Mouse (Mus musculus) MEL (cell line): ENCODE data around the gene Kantr.

ENCODE experiments used
- CHD1 ChIP-seq: IDR thresholded peaks from 2 replicates; pipeline ENCODE4 v1.6.1; 2012; ENCODE audit warnings: low read depth, mild to moderate bottlenecking, inconsistent platforms, low read length, improper control_type of control experiment
- CHD2 ChIP-seq: IDR thresholded peaks from 2 replicates; pipeline ENCODE4 v1.6.1; 2011; ENCODE audit warnings: low read length, improper control_type of control experiment
- CTCF ChIP-seq, 3 experiments: IDR thresholded peaks in 2 of 3; conservative IDR thresholded peaks in 1 of 3; 2 replicates each; pipeline ENCODE4 v1.5.1; 2011 to 2012; ENCODE audit warnings: low read length in 3 of 3, low read depth in 2 of 3, mild to moderate bottlenecking in 2 of 3, improper control_type of control experiment in 1 of 3, inconsistent platforms in 1 of 3, mixed read lengths in 1 of 3, moderate library complexity in 1 of 3; ENCODE audit not compliant: control insufficient read depth in 1 of 3, insufficient read depth in 1 of 3, poor library complexity in 1 of 3, severe bottlenecking in 1 of 3
- ELF1 ChIP-seq: IDR thresholded peaks from 2 replicates; pipeline ENCODE4 v1.6.1; 2014; ENCODE audit warnings: low read depth, mild to moderate bottlenecking, inconsistent platforms, low read length, improper control_type of control experiment, moderate library complexity
- EP300 ChIP-seq, 2 experiments: IDR thresholded peaks; 2 replicates each; pipeline ENCODE4 v1.6.1; 2011; ENCODE audit warnings: improper control_type of control experiment in 2 of 2, low read length in 2 of 2, low read depth in 1 of 2, mild to moderate bottlenecking in 1 of 2
- GATA1 ChIP-seq: IDR thresholded peaks from 2 replicates; pipeline ENCODE4 v1.6.1; 2011; ENCODE audit warnings: low read depth, low read length, improper control_type of control experiment
- MAX ChIP-seq: IDR thresholded peaks from 2 replicates; pipeline ENCODE4 v1.6.1; 2011; ENCODE audit warnings: low read length, improper control_type of control experiment
- POLR2A ChIP-seq, 2 experiments: IDR thresholded peaks; 2 replicates each; pipeline ENCODE4 v1.6.1; 2011 to 2012; ENCODE audit warnings: low read length in 2 of 2, mild to moderate bottlenecking in 2 of 2, control low read depth in 1 of 2, improper control_type of control experiment in 1 of 2, low read depth in 1 of 2, moderate library complexity in 1 of 2; ENCODE audit not compliant: control insufficient read depth in 1 of 2, insufficient read depth in 1 of 2, poor library complexity in 1 of 2
- USF1 ChIP-seq: IDR thresholded peaks from 2 replicates; pipeline ENCODE4 v1.6.1; 2014; ENCODE audit warnings: low read depth, mild to moderate bottlenecking, inconsistent platforms, low read length, improper control_type of control experiment, moderate library complexity
- ZNF384 ChIP-seq: IDR thresholded peaks from 2 replicates; pipeline ENCODE4 v1.6.1; 2012; ENCODE audit warnings: low read depth, mild to moderate bottlenecking, inconsistent platforms, low read length, improper control_type of control experiment

DNA sequence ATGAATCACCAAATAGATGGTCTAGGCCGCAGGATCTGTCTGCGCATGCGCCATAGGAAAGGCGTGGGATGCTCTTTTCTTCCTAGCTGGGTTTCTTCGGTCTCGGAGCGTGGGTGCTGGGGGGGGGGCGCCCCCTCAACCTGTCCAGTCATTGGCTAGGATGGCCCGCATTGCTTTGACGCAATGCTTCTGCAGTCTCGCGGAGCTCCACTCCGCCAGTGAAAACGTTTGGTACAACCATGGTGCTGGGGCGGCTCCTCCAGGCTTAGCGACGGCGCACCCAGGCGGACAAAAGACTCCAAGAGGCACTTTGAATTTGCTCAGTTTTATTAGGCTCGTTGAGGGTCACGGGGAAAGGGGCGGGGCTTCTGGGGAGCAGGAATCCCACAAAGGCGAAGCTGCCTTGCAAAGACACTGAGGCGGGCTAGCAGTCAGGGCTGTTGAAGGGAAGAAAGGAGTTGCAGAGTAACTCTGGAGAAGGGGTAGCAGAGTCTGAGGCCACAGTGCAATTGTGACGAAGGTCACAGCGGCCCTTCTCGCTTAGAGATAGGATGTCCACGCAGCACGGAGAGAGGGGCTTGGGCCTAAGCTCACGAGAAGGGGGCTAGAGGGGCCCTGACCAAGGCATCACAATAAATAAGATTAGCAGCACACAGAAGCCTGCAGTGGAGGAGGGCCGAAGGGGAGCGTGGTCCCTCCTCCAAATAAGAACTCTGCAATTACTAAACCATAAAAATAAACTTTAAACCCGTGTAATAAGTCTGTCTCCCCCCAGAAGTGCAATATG is 9.4 kb upstream of the Kantr start:
- TF ChIP-seq MAX (0 out of 2 replicates have a peak, but pooled peaks have one; percentile 50), CHD2 (peak; percentile 90), CTCF (IDR thresholded peaks at IDR 0.05 in 2 of 3, conservative IDR thresholded peaks at IDR 0.05 in 1 of 3; ENCODE audit: control insufficient read depth in 1 of 3, insufficient read depth in 1 of 3, low read depth in 2 of 3, low read length in 3 of 3, poor library complexity in 1 of 3, severe bottlenecking in 1 of 3) (no peak), POLR2A (IDR thresholded peaks at IDR 0.05; ENCODE audit: control insufficient read depth in 1 of 2, insufficient read depth in 1 of 2, low read depth in 1 of 2, low read length in 2 of 2, poor library complexity in 1 of 2) (peak; percentile 18 to 66; a peak in 2 of 4 replicates), ZNF384 (no peak), CHD1 (no peak), USF1 (peak; percentile 43; the same call in 1 of the 2 replicates), GATA1 (no peak), EP300 (IDR thresholded peaks at IDR 0.05; ENCODE audit: low read depth in 1 of 2, low read length in 2 of 2) (peak in 1 of 2 experiments; percentile 27; a peak in 1 of 4 replicates), ELF1 (0 out of 2 replicates have a peak, but pooled peaks have one; percentile 43)
